Mouse (Mus musculus): ENCODE results near the gene Arid1a. TPM values are rescaled to one million over a fixed set of nuclear protein-coding genes. Genes with fewer than 3 reads are reported as not detected.

Arid1a gene
- total RNA-seq, 1 experiment from 2014 or later: 67.0 TPM

GRCm38 (mm10) chr4:133750184-133750775, 6.3 kb downstream of the Arid1a start:
- ATAC-seq (replicated peaks; ENCODE audit: low read depth, poor library complexity, severe bottlenecking): no peak

GRCm38 (mm10) chr4:133735282-133735681, 21.3 kb downstream of the Arid1a start:
- no peak for ATAC-seq (replicated peaks; ENCODE audit: low read depth, poor library complexity, severe bottlenecking)

DNA sequence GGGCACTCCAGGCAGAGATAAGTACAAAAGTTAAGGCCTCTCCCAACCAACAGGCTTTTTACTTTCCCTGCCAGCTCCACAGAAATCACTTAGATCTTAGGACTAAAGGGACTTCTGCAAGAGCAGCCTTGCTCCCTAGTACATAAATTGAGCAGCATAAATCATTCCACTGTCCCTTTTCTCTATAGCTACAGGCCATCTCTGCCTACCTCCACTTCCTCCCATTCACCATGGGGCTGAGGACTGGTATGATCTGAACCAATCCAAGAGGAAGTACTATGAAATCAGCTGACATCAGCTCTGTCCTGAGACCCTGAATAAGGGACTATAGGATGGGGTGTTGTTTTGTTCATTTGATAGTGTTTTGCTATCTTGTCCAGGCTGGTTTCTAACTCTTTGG, 26.4 kb downstream of the Arid1a start:
- ATAC-seq (replicated peaks; ENCODE audit: low read depth, poor library complexity, severe bottlenecking): peak; percentile 27

- ATAC-seq (replicated peaks; ENCODE audit: low read depth, poor library complexity, severe bottlenecking): peak; percentile 87
Measured at GRCm38 (mm10) chr4:133729541-133730093, 27.0 kb downstream of the Arid1a start.

DNA sequence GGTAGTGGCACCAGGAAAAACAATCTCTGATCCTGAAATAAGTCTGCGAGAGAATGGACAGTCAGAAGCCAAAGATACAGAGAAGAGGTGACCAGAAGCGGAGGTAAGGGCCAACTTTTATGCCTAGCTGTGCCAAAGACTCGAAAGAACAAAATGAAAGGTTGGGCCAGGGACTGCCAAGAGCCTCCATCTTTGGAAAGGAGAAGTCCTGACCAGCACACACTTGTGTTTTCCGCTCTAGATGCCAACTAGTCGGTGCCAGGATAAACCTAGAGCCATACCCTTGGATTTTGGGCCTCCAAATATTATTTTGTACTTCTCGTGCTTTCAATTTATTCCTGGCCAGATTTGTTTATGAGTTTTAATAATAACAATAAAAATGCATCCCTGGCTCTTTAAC, 27.6 kb downstream of the Arid1a start:
- ATAC-seq (replicated peaks; ENCODE audit: low read depth, poor library complexity, severe bottlenecking): no peak

DNA sequence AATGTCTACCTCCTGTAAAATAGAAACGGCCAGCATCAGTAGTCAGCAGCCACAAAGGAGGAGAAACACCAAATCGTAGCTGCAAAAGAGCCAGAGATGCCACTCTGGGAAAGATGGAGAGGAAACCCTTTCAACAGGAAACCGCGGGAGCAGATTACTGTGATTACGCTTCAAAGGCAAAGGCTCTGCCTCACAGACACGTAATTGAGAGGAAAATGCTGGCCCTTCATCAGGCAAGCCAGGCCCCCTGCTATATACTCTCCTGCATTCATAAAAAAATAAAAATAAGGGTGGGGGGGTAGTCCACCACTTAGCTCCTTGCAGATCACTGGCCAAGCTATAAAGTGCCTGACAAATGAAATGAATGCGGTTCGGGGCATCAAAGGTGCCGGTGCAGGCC, 28.3 kb downstream of the Arid1a start:
- no peak for ATAC-seq (replicated peaks; ENCODE audit: low read depth, poor library complexity, severe bottlenecking)

DNA sequence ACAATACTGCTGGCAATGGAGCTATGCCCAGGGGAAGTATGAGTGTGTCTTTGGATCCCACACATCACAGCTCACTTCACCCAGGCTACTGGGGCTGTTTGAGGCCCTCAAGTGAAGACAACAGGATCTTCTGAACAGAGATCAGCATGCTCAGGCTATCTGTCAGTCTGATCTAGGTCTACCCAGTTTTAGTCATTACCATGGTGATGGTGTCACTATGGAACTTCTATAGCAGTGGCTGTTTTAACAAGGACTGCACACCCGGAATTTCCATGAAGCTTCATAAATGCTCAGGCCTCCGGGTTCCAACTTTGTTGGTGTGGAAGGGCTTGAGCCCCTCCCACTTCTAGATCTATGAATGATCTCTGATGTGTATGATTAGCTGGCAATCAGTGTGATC, 30.9 kb downstream of the Arid1a start:
- no peak for ATAC-seq (replicated peaks; ENCODE audit: low read depth, poor library complexity, severe bottlenecking)

- ATAC-seq (replicated peaks; ENCODE audit: low read depth, poor library complexity, severe bottlenecking): no peak
Measured at GRCm38 (mm10) chr4:133719791-133720190, 36.8 kb downstream of the Arid1a start.

GRCm38 (mm10) chr4:133712755-133713154, 43.8 kb downstream of the Arid1a start:
- ATAC-seq (replicated peaks; ENCODE audit: low read depth, poor library complexity, severe bottlenecking): no peak

DNA sequence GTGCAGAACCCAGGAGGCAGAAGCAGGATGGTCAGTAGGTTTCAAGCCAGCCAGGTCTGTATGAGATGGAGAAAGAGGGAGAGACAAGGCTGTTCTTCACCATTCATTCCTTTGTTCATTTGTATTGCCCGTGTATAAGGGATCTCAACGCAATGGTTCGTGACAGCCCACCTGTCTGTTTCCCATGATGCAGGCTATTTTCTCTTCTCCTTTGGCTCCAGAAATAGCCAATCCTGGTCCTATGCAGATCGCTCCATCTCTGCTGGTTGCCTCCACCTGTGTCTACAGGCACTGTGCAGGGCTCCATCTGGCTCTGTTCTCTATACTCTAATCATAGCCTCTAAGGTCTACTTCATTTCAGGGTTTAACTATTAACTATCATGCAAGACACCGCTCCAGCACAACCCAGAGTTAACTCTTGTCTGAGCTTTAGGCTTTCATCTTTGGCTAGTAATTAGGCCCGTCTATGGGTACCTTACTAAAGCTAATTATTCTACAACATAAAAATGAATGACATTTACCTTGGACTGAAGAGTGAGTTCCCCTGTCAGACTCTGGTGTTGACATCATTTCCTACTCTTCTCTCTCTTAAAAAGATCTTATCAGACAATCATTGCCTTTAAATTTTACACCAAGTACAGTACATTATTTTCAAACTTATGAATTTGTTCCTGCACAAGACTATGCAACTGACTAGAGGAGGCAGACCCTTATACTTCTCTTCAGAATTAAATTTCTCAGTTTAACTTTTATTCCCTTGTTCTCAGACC, 45.1 kb downstream of the Arid1a start:
- ATAC-seq (replicated peaks; ENCODE audit: low read depth, poor library complexity, severe bottlenecking): no peak

DNA sequence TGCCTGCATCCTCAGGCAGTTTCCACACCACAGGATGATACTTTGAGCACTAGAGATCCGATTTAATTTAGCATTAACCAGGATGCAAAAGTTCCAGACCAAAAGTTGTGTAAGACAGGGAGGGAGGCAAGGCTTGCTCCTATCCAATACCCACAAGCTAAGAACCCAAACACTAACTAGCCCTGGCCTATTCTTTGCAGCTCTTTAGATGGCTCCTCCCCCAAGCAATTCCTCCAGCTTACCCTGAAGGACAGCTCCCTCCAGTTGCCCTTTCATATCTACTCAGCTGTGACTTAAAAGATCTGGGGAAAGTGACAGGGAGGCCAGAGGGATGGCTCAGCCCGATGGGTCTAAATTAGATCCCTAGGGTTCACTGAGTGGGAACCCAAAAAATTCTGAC, 47.2 kb downstream of the Arid1a start:
- ATAC-seq (replicated peaks; ENCODE audit: low read depth, poor library complexity, severe bottlenecking): no peak

GRCm38 (mm10) chr4:133707464-133707863, 49.1 kb downstream of the Arid1a start:
- no peak for ATAC-seq (replicated peaks; ENCODE audit: low read depth, poor library complexity, severe bottlenecking)

- peak; percentile 93 for ATAC-seq (replicated peaks; ENCODE audit: low read depth, poor library complexity, severe bottlenecking)
Measured at GRCm38 (mm10) chr4:133706956-133707355, 49.6 kb downstream of the Arid1a start.

DNA sequence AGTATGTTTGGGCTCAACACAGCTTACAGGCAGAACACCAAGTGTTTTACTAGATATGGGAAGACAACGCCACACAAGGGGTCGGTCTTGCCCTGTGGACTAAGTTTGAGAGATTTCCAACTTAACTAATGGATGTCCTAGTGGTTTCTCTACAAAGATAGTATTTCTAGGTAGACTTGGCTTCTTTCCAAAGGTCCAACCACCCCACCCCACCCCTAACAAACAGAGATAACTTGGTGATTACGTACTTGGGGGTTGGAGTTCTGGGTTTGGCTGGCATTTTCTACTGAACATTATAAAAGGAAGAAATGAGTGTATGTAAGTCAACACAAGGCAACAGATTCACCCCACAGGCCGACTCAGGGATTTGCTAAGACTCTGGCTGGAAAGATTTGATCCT, 51.5 kb downstream of the Arid1a start:
- no peak for ATAC-seq (replicated peaks; ENCODE audit: low read depth, poor library complexity, severe bottlenecking)

- ATAC-seq (replicated peaks; ENCODE audit: low read depth, poor library complexity, severe bottlenecking): 0 out of 2 replicates have a peak, but pooled peaks have one; percentile 9
Measured at GRCm38 (mm10) chr4:133700905-133701368, 55.6 kb downstream of the Arid1a start.

- no peak for ATAC-seq (replicated peaks; ENCODE audit: low read depth, poor library complexity, severe bottlenecking)
Measured at GRCm38 (mm10) chr4:133695363-133695762, 61.2 kb downstream of the Arid1a start.

GRCm38 (mm10) chr4:133690252-133690651, 66.3 kb downstream of the Arid1a start:
- ATAC-seq (replicated peaks; ENCODE audit: low read depth, poor library complexity, severe bottlenecking): no peak

GRCm38 (mm10) chr4:133688417-133689067, 68.0 kb downstream of the Arid1a start:
- ATAC-seq (replicated peaks; ENCODE audit: low read depth, poor library complexity, severe bottlenecking): no peak

GRCm38 (mm10) chr4:133687126-133687525, 69.4 kb downstream of the Arid1a start:
- no peak for ATAC-seq (replicated peaks; ENCODE audit: low read depth, poor library complexity, severe bottlenecking)

- no peak for ATAC-seq (replicated peaks; ENCODE audit: low read depth, poor library complexity, severe bottlenecking)
Measured at GRCm38 (mm10) chr4:133686512-133686911, 70.1 kb downstream of the Arid1a start.

All from common myeloid progenitor, adult 5-6 weeks (primary cell).